31 mouse cellular contexts compared by ENCODE assay signal in the genomic region with DNA sequence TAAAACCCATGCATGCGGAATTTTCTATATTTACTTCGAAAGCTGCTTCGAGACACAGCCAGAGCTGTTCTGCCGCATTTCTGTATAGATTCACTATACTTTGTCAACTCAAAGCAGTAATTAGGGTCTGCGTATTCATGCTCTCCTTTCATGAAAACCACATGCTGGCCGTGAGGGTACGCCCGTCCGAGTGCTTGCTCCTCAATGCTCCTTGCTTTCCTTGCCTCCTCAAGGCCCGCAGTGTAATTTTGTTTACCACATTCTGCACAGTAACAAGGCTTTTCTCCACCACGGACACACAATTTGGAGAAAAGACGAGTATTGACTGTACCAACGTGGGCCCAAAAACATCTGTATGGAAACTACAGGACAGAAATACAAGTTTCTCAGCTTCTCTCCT.
DNase-seq lines count a peak whose midpoint lies in the region; ATAC-seq and TF ChIP-seq lines count a peak whose summit lies in the region.
"Had no signal": no experiment of that assay in that cellular context is flagged by ENCODE, and none has a peak within 500 bp of the region (broad histone marks: within the 10 kb centered on the region; RNA-seq: fewer than 3 reads in every experiment).

No protein-coding gene starts in this region.

- no peaks in the 10 kb centered on the region for H3K9me3 ChIP-seq in embryonic facial prominence, embryonic 10.5 days
- H3K9me3 ChIP-seq in embryonic facial prominence, embryonic 12.5 days: no peaks in the 10 kb centered on the region
- H3K9me3 ChIP-seq in limb, embryonic 14.5 days (ENCODE audit: control insufficient read depth, low read length): no peaks in the 10 kb centered on the region
- H3K9me3 ChIP-seq in forebrain, embryonic 12.5 days: no peaks in the 10 kb centered on the region
- H3K9me3 ChIP-seq in intestine, postnatal 0 days (ENCODE audit: control insufficient read depth): no peaks in the 10 kb centered on the region
- H3K9me3 ChIP-seq: hindbrain, embryonic 12.5 days; megakaryocyte, embryonic 14.5 days; midbrain, embryonic 15.5 days; neural tube, embryonic 15.5 days had no signal

- peak; percentile 43 for DNase-seq in embryonic facial prominence, embryonic 10.5 days (ENCODE audit: low spot score)
- peak; percentile 20 for DNase-seq in hindlimb bud, embryonic 11.5 days (ENCODE audit: extremely low spot score, low read depth, low spot score)
- no peak for DNase-seq in limb, embryonic 14.5 days (ENCODE audit: low spot score)
- DNase-seq in testis, postnatal 10 days (ENCODE audit: low spot score): no peak
- DNase-seq: adrenal gland, postnatal 36 days; B cell, adult 2 months; cerebellum, adult 2 months; cerebellum, postnatal 25 days; gastrocnemius, adult 2 months; gastrocnemius, postnatal 36 days; heart, postnatal 36 days; kidney, adult 9 months; kidney, postnatal 10 days; layer of hippocampus, adult 9-11 months; lung, postnatal 36 days; retina, postnatal 1 day; right cerebral cortex, postnatal 14 days; thymus, adult 18-20 months; thymus, postnatal 25 days had no signal

- no peak for TF ChIP-seq POLR2A in limb, embryonic 14.5 days (IDR thresholded peaks at IDR 0.05; ENCODE audit: borderline replicate concordance, extremely low read depth, insufficient read depth, insufficient read length)

- H3K27ac ChIP-seq in embryonic facial prominence, embryonic 10.5 days (replicated peaks): peak overlapping the region; percentile 40
- H3K27ac ChIP-seq in embryonic facial prominence, embryonic 12.5 days: peak overlapping the region; percentile 63; the same call in 1 of the 2 replicates
- peak overlapping the region; percentile 1; the same call in 1 of the 2 replicates for H3K27ac ChIP-seq in limb, embryonic 14.5 days (replicated peaks; ENCODE audit: low read depth, low read length)
- no peak overlapping the region for H3K27ac ChIP-seq in forebrain, embryonic 12.5 days
- H3K27ac ChIP-seq in intestine, postnatal 0 days (ENCODE audit: low read depth, low read length): no peak overlapping the region
- H3K27ac ChIP-seq: gastrocnemius, adult 2 months; hindbrain, embryonic 12.5 days; hindbrain, postnatal 0 days; midbrain, embryonic 15.5 days; neural tube, embryonic 15.5 days had no signal

- no peak overlapping the region for H3K4me2 ChIP-seq in embryonic facial prominence, embryonic 12.5 days (replicated peaks)
- H3K4me2 ChIP-seq in limb, embryonic 14.5 days (replicated peaks; ENCODE audit: low read depth, low read length, severe bottlenecking): no peak overlapping the region; the same call in 1 of the 2 replicates
- no peak overlapping the region for H3K4me2 ChIP-seq in forebrain, embryonic 12.5 days
- H3K4me2 ChIP-seq in intestine, postnatal 0 days (replicated peaks; ENCODE audit: low read depth): no peak overlapping the region
- H3K4me2 ChIP-seq: heart, embryonic 11.5 days; hindbrain, embryonic 12.5 days; liver, embryonic 11.5 days; midbrain, embryonic 15.5 days; neural tube, embryonic 15.5 days had no signal

- no peak overlapping the region for H3K4me3 ChIP-seq in embryonic facial prominence, embryonic 10.5 days
- H3K4me3 ChIP-seq in embryonic facial prominence, embryonic 12.5 days: no peak overlapping the region
- no peak overlapping the region for H3K4me3 ChIP-seq in limb, embryonic 14.5 days (replicated peaks; ENCODE audit: low read length)
- H3K4me3 ChIP-seq in forebrain, embryonic 12.5 days (replicated peaks): no peak overlapping the region
- H3K4me3 ChIP-seq in intestine, postnatal 0 days (ENCODE audit: low read depth, low read length): no peak overlapping the region
- H3K4me3 ChIP-seq: gastrocnemius, adult 2 months; hindbrain, embryonic 12.5 days; megakaryocyte, embryonic 14.5 days; midbrain, embryonic 15.5 days; neural tube, embryonic 15.5 days had no signal

- H3K9ac ChIP-seq in embryonic facial prominence, embryonic 12.5 days: no peak overlapping the region
- no peak overlapping the region for H3K9ac ChIP-seq in limb, embryonic 14.5 days (ENCODE audit: low read depth, low read length, severe bottlenecking)
- H3K9ac ChIP-seq in forebrain, embryonic 12.5 days: no peak overlapping the region
- H3K9ac ChIP-seq in intestine, postnatal 0 days (ENCODE audit: low read depth, low read length): no peak overlapping the region
- H3K9ac ChIP-seq: hindbrain, embryonic 12.5 days; midbrain, embryonic 15.5 days; neural tube, embryonic 15.5 days had no signal

- ATAC-seq in embryonic facial prominence, embryonic 12.5 days (ENCODE audit: insufficient number of reproducible peaks, insufficient read depth, low FRiP score, low TSS enrichment): no peak
- ATAC-seq in limb, embryonic 14.5 days (ENCODE audit: low FRiP score, low read depth): no peak
- no peak for ATAC-seq in forebrain, embryonic 12.5 days (ENCODE audit: low FRiP score)
- ATAC-seq in intestine, postnatal 0 days: no peak
- ATAC-seq: forebrain, embryonic 14.5 days; hindbrain, postnatal 0 days; intestine, embryonic 16.5 days; midbrain, embryonic 15.5 days had no signal

- no peak for TF ChIP-seq CTCF in intestine, postnatal 0 days (IDR thresholded peaks at IDR 0.05; ENCODE audit: low read depth)

- H3K27me3 ChIP-seq in embryonic facial prominence, embryonic 10.5 days (replicated peaks; ENCODE audit: low read depth, poor library complexity, severe bottlenecking): no peaks in the 10 kb centered on the region
- H3K27me3 ChIP-seq in embryonic facial prominence, embryonic 12.5 days: no peaks in the 10 kb centered on the region
- H3K27me3 ChIP-seq in limb, embryonic 14.5 days (ENCODE audit: control insufficient read depth, insufficient read depth, low read length): no peaks in the 10 kb centered on the region
- no peaks in the 10 kb centered on the region for H3K27me3 ChIP-seq in forebrain, embryonic 12.5 days
- no peaks in the 10 kb centered on the region for H3K27me3 ChIP-seq in intestine, postnatal 0 days (replicated peaks; ENCODE audit: control insufficient read depth, insufficient read depth, low read length)
- H3K27me3 ChIP-seq: hindbrain, embryonic 12.5 days; midbrain, embryonic 15.5 days; neural tube, embryonic 15.5 days had no signal

- H3K4me1 ChIP-seq in embryonic facial prominence, embryonic 10.5 days: peaks cover 23% of the 10 kb centered on the region
- peaks cover 23% of the 10 kb centered on the region; the same call in 1 of the 2 replicates for H3K4me1 ChIP-seq in embryonic facial prominence, embryonic 12.5 days
- H3K4me1 ChIP-seq in limb, embryonic 14.5 days (ENCODE audit: control insufficient read depth, insufficient read depth, low read length): peaks cover 26% of the 10 kb centered on the region
- peaks cover 9% of the 10 kb centered on the region; the same call in 1 of the 2 replicates for H3K4me1 ChIP-seq in forebrain, embryonic 12.5 days
- H3K4me1 ChIP-seq in intestine, postnatal 0 days (replicated peaks; ENCODE audit: control insufficient read depth, insufficient read depth, low read length): no peaks in the 10 kb centered on the region
- H3K4me1 ChIP-seq: hindbrain, embryonic 12.5 days; megakaryocyte, embryonic 14.5 days; midbrain, embryonic 15.5 days; neural tube, embryonic 15.5 days had no signal

- WGBS in embryonic facial prominence, embryonic 10.5 days: 69% methylated on average over 13 of the region's 13 CpGs
- WGBS in embryonic facial prominence, embryonic 12.5 days: 51% methylated on average over 13 of the region's 13 CpGs
- 29% methylated on average over 13 of the region's 13 CpGs for WGBS in limb, embryonic 14.5 days
- 43% methylated on average over 13 of the region's 13 CpGs for WGBS in forebrain, embryonic 12.5 days
- WGBS in intestine, postnatal 0 days: 91% methylated on average over 13 of the region's 13 CpGs

- H3K36me3 ChIP-seq in embryonic facial prominence, embryonic 10.5 days (replicated peaks): no peaks in the 10 kb centered on the region
- H3K36me3 ChIP-seq in embryonic facial prominence, embryonic 12.5 days: no peaks in the 10 kb centered on the region
- H3K36me3 ChIP-seq in limb, embryonic 14.5 days (ENCODE audit: control insufficient read depth, insufficient read depth, low read length): no peaks in the 10 kb centered on the region
- no peaks in the 10 kb centered on the region for H3K36me3 ChIP-seq in forebrain, embryonic 12.5 days (replicated peaks)
- no peaks in the 10 kb centered on the region for H3K36me3 ChIP-seq in intestine, postnatal 0 days (ENCODE audit: control insufficient read depth, insufficient read depth)
- H3K36me3 ChIP-seq: hindbrain, embryonic 12.5 days; midbrain, embryonic 15.5 days; neural tube, embryonic 15.5 days had no signal

Comparison
In these comparisons a context has a peak if more than half of its experiments do, and no peak if none do; other contexts are left out.
1. DNase-seq: peak in embryonic facial prominence, embryonic 10.5 days (single experiment) and hindlimb bud, embryonic 11.5 days (single experiment); none in limb, embryonic 14.5 days (single experiment) and testis, postnatal 10 days (single experiment).
2. H3K27ac ChIP-seq: peak in embryonic facial prominence, embryonic 10.5 days (single experiment), embryonic facial prominence, embryonic 12.5 days (single experiment) and limb, embryonic 14.5 days (single experiment); none in forebrain, embryonic 12.5 days (single experiment) and intestine, postnatal 0 days (single experiment).